Mouse (Mus musculus) kidney, embryonic 14.5 days (tissue): ENCODE measurements at regions not wholly inside any gene's neighbourhood (a gene's known extent, or its start where the extent isn't known, plus 50 kb on each side); places are given as distances from the start of the nearest gene placed in this dataset.

Source experiments
- ATAC-seq: fragments of 200-750 bp; cut with Nextera tagmentation; 2 replicates; pipeline ENCODE4 v1.8.0; 2017; ENCODE audit warnings: moderate number of reproducible peaks, mild to moderate bottlenecking, moderate TSS enrichment, moderate library complexity; ENCODE audit not compliant: low FRiP score, low TSS enrichment
- H3K27ac ChIP-seq: fragments of 300-500 bp; sonication (generic); 2 replicates; pipeline ENCODE4 v1.5.1; 2014; ENCODE audit warnings: low read depth, mild to moderate bottlenecking, low read length, moderate library complexity, mixed read lengths
- H3K27me3 ChIP-seq: fragments of 300-500 bp; sonication (generic); 2 replicates; pipeline ENCODE4 v1.6.1; 2014; ENCODE audit warnings: mild to moderate bottlenecking, low read length; ENCODE audit not compliant: control insufficient read depth, insufficient read depth
- H3K36me3 ChIP-seq: fragments of 300-500 bp; sonication (generic); 2 replicates; pipeline ENCODE4 v1.6.1; 2014; ENCODE audit warnings: low read length, mixed read lengths; ENCODE audit not compliant: control insufficient read depth, insufficient read depth
- H3K4me1 ChIP-seq: fragments of 300-500 bp; sonication (generic); 2 replicates; pipeline ENCODE4 v1.6.1; 2014; ENCODE audit warnings: low read length, mixed read lengths; ENCODE audit not compliant: control insufficient read depth, insufficient read depth
- H3K4me2 ChIP-seq: fragments of 300-500 bp; sonication (generic); replicated peaks from 2 replicates; pipeline ENCODE4 v1.6.1; 2014; ENCODE audit warnings: low read depth, mild to moderate bottlenecking, low read length
- H3K4me3 ChIP-seq: fragments of 300-500 bp; sonication (generic); 2 replicates; pipeline ENCODE4 v1.5.1; 2014; ENCODE audit warnings: mild to moderate bottlenecking, low read length
- H3K9ac ChIP-seq: fragments of 300-500 bp; sonication (generic); 2 replicates; pipeline ENCODE4 v1.6.1; 2014; ENCODE audit warnings: low read depth, mild to moderate bottlenecking, low read length, moderate library complexity
- H3K9me3 ChIP-seq: fragments of 300-500 bp; sonication (generic); 2 replicates; pipeline ENCODE4 v1.6.1; 2016; ENCODE audit warnings: low read length; ENCODE audit not compliant: control insufficient read depth
- WGBS: fragments of 180-500 bp; shearing (Covaris S2); extraction: QIAGEN DNeasy Blood & Tissue Kit; methylation state at CpG from one replicate; pipeline ENCODE4 v1.1.7; 2014; 5-methylcytosine and 5-hydroxymethylcytosine counted together

GRCm38 (mm10) chr14:46706462-46706861 is 53.9 kb upstream of the Cdkn3 start:
- WGBS, result 43% methylated on average over 4 of the region's 4 CpGs
- Histone ChIP-seq H3K36me3 (no peaks in the 10 kb centered on the region), H3K4me3 (no peak overlapping the region), H3K27me3 (no peaks in the 10 kb centered on the region), H3K9ac (no peak overlapping the region), H3K4me2 (no peak overlapping the region), H3K27ac (no peak overlapping the region), H3K9me3 (no peaks in the 10 kb centered on the region), H3K4me1 (0 out of 2 replicates have a peak, but pooled peaks cover 5% of the 10 kb centered on the region)
- ATAC-seq, result no peak

- Histone ChIP-seq H3K4me2 (no peak overlapping the region), H3K9me3 (no peaks in the 10 kb centered on the region), H3K36me3 (no peaks in the 10 kb centered on the region), H3K4me3 (no peak overlapping the region), H3K27ac (no peak overlapping the region), H3K9ac (no peak overlapping the region), H3K27me3 (no peaks in the 10 kb centered on the region), H3K4me1 (0 out of 2 replicates have a peak, but pooled peaks cover 5% of the 10 kb centered on the region)
- no peak for ATAC-seq
- 39% methylated on average over 9 of the region's 9 CpGs for WGBS
These were observed 56.0 kb upstream of the Cdkn3 start for GRCm38 (mm10) chr14:46704316-46704751.

- no peaks in the 10 kb centered on the region for H3K9me3 ChIP-seq
- peak; percentile 71 for ATAC-seq
- no peak overlapping the region for H3K4me3 ChIP-seq
- no peak overlapping the region for H3K27ac ChIP-seq
- H3K36me3 ChIP-seq, result no peaks in the 10 kb centered on the region
- H3K9ac ChIP-seq, result no peak overlapping the region
- H3K4me2 ChIP-seq, result no peak overlapping the region
- H3K27me3 ChIP-seq, result no peaks in the 10 kb centered on the region
- WGBS, result 38% methylated on average over 17 of the region's 17 CpGs
- H3K4me1 ChIP-seq, result 0 out of 2 replicates have a peak, but pooled peaks cover 5% of the 10 kb centered on the region
These were observed 57.5 kb upstream of the Cdkn3 start for GRCm38 (mm10) chr14:46702669-46703435.

GRCm38 (mm10) chr14:46692571-46692970 is 67.8 kb upstream of the Cdkn3 start:
- Histone ChIP-seq H3K4me3 (no peak overlapping the region), H3K4me1 (no peaks in the 10 kb centered on the region), H3K36me3 (no peaks in the 10 kb centered on the region), H3K9me3 (no peaks in the 10 kb centered on the region), H3K4me2 (no peak overlapping the region), H3K9ac (no peak overlapping the region), H3K27me3 (no peaks in the 10 kb centered on the region), H3K27ac (no peak overlapping the region)
- ATAC-seq, result no peak
- WGBS, result 95% methylated on average over 7 of the region's 7 CpGs

- no peak overlapping the region for H3K4me2 ChIP-seq
- H3K27me3 ChIP-seq, result no peaks in the 10 kb centered on the region
- H3K9me3 ChIP-seq, result no peaks in the 10 kb centered on the region
- H3K4me3 ChIP-seq, result no peak overlapping the region
- H3K36me3 ChIP-seq, result no peaks in the 10 kb centered on the region
- no peak overlapping the region for H3K27ac ChIP-seq
- ATAC-seq, result no peak
- no peak overlapping the region for H3K9ac ChIP-seq
- H3K4me1 ChIP-seq, result no peaks in the 10 kb centered on the region
- 90% methylated on average over 2 of the region's 2 CpGs for WGBS
These were observed 68.3 kb upstream of the Cdkn3 start for GRCm38 (mm10) chr14:46692067-46692466.

GRCm38 (mm10) chr14:46682728-46683127 is 77.6 kb upstream of the Cdkn3 start:
- Histone ChIP-seq H3K4me3 (no peak overlapping the region), H3K9me3 (no peaks in the 10 kb centered on the region), H3K9ac (no peak overlapping the region), H3K4me1 (no peaks in the 10 kb centered on the region), H3K27ac (no peak overlapping the region), H3K27me3 (no peaks in the 10 kb centered on the region), H3K4me2 (no peak overlapping the region), H3K36me3 (no peaks in the 10 kb centered on the region)
- no peak for ATAC-seq
- 74% methylated on average over 6 of the region's 6 CpGs for WGBS

GRCm38 (mm10) chr14:46678935-46679334 is 81.4 kb upstream of the Cdkn3 start:
- Histone ChIP-seq H3K9ac (no peak overlapping the region), H3K27me3 (no peaks in the 10 kb centered on the region), H3K4me2 (no peak overlapping the region), H3K9me3 (no peaks in the 10 kb centered on the region), H3K36me3 (no peaks in the 10 kb centered on the region), H3K4me1 (no peaks in the 10 kb centered on the region), H3K27ac (no peak overlapping the region), H3K4me3 (no peak overlapping the region)
- ATAC-seq, result no peak
- WGBS, result 61% methylated on average over 4 of the region's 4 CpGs

GRCm38 (mm10) chr14:46671482-46672225 is 88.7 kb upstream of the Cdkn3 start:
- Histone ChIP-seq H3K36me3 (no peaks in the 10 kb centered on the region), H3K4me2 (no peak overlapping the region), H3K27ac (no peak overlapping the region), H3K9ac (no peak overlapping the region), H3K4me3 (no peak overlapping the region), H3K27me3 (no peaks in the 10 kb centered on the region), H3K9me3 (peaks cover 5% of the 10 kb centered on the region), H3K4me1 (0 out of 2 replicates have a peak, but pooled peaks cover 4% of the 10 kb centered on the region)
- 77% methylated on average over 9 of the region's 9 CpGs for WGBS
- no peak for ATAC-seq

GRCm38 (mm10) chr14:46671062-46671461 is 89.3 kb upstream of the Cdkn3 start:
- no peaks in the 10 kb centered on the region for H3K36me3 ChIP-seq
- no peak overlapping the region for H3K4me3 ChIP-seq
- no peak overlapping the region for H3K9ac ChIP-seq
- no peak overlapping the region for H3K27ac ChIP-seq
- H3K9me3 ChIP-seq, result peaks cover 5% of the 10 kb centered on the region
- no peaks in the 10 kb centered on the region for H3K27me3 ChIP-seq
- no peak overlapping the region for H3K4me2 ChIP-seq
- ATAC-seq, result no peak
- 0 out of 2 replicates have a peak, but pooled peaks cover 4% of the 10 kb centered on the region for H3K4me1 ChIP-seq
- WGBS, result 96% methylated on average over 2 of the region's 2 CpGs
